Mouse (Mus musculus) C2C12 (cell line): ENCODE data around the gene Dnajc16.

ENCODE experiments used
- CEBPB ChIP-seq: IDR thresholded peaks from one replicate; pipeline ENCODE4 v1.6.1; 2011; ENCODE audit warnings: low read depth, mild to moderate bottlenecking, control low read depth, moderate library complexity
- CTCF ChIP-seq: IDR thresholded peaks from one replicate; pipeline ENCODE4 v1.5.1; 2011; ENCODE audit not compliant: control insufficient read depth, insufficient read depth, insufficient read length
- MAX ChIP-seq: IDR thresholded peaks from one replicate; pipeline ENCODE4 v1.6.1; 2011; ENCODE audit warnings: mild to moderate bottlenecking, control low read depth
- MYOD1 ChIP-seq: IDR thresholded peaks from one replicate; pipeline ENCODE4 v1.6.1; 2011; ENCODE audit warnings: low read depth; ENCODE audit not compliant: control insufficient read depth, insufficient read length
- MYOG ChIP-seq: IDR thresholded peaks from one replicate; pipeline ENCODE4 v1.6.1; 2011; ENCODE audit not compliant: control insufficient read depth, insufficient read length; ENCODE audit errors: extremely low read depth
- USF1 ChIP-seq: IDR thresholded peaks from one replicate; pipeline ENCODE4 v1.6.1; 2011; ENCODE audit warnings: low read depth, mild to moderate bottlenecking, control low read depth, moderate library complexity

DNA sequence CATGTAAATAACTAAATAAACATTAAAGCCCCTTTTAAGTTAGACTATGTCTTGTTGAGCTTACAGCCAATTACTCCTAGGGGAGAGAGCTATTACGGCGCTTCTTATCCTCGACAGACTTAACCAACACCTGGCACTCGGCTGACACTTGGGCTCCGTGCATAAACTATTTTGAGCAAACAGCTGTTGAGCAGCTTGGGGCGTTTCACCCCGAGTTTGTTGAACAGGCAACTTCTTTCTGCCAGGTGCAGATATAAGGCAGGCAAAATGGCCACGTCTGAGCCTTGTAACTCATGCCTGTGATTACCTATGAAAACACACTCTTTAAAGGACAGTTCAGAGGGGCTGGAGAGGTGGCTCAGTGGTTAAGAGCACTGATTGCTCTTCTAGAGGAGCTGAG, 52.7 kb downstream of the Dnajc16 start:
- TF ChIP-seq CTCF (no peak), MAX (no peak), MYOD1 (no peak), CEBPB (no peak), USF1 (no peak), MYOG (no peak)
